Comparison of ENCODE assay signal across 10 mouse cellular contexts in genomic region chr3:96254683-96255355, GRCm38 (mm10). TPM values are rescaled to one million over a fixed set of nuclear protein-coding genes. Genes with fewer than 3 reads are reported as not detected.
DNase-seq lines count a peak whose midpoint lies in the region; ATAC-seq lines count a peak whose summit lies in the region.
"Had no signal": no experiment of that assay in that cellular context is flagged by ENCODE, and none has a peak within 500 bp of the region (broad histone marks: within the 10 kb centered on the region; RNA-seq: fewer than 3 reads in every experiment).

No protein-coding gene starts in this region.

- H3K4me1 ChIP-seq in kidney, embryonic 14.5 days (ENCODE audit: control insufficient read depth, insufficient read depth, low read length), result no peaks in the 10 kb centered on the region
- H3K4me1 ChIP-seq in embryonic facial prominence, embryonic 11.5 days (ENCODE audit: control insufficient read depth, insufficient read depth, low read length), result no peaks in the 10 kb centered on the region
- H3K4me1 ChIP-seq in liver, embryonic 16.5 days (ENCODE audit: control insufficient read depth, low read depth, low read length), result peaks cover 39% of the 10 kb centered on the region

- peak overlapping the region; percentile 28; the same call in 1 of the 2 replicates for H3K9ac ChIP-seq in kidney, embryonic 14.5 days (ENCODE audit: low read depth, low read length)
- no peak overlapping the region for H3K9ac ChIP-seq in embryonic facial prominence, embryonic 11.5 days (replicated peaks; ENCODE audit: low read length)
- peak overlapping the region; percentile 59 for H3K9ac ChIP-seq in liver, embryonic 16.5 days (ENCODE audit: low read depth, low read length)
- H3K9ac ChIP-seq: embryonic facial prominence, embryonic 15.5 days had no signal

- H3K27ac ChIP-seq in kidney, embryonic 14.5 days (ENCODE audit: low read depth, low read length), result no peak overlapping the region
- no peak overlapping the region for H3K27ac ChIP-seq in embryonic facial prominence, embryonic 11.5 days (replicated peaks; ENCODE audit: low read depth, low read length)
- peak overlapping the region; percentile 83 for H3K27ac ChIP-seq in liver, embryonic 16.5 days (ENCODE audit: low read length)
- H3K27ac ChIP-seq: embryonic facial prominence, embryonic 15.5 days had no signal

- no peaks in the 10 kb centered on the region for H3K9me3 ChIP-seq in kidney, embryonic 14.5 days (ENCODE audit: control insufficient read depth, low read length)
- no peaks in the 10 kb centered on the region for H3K9me3 ChIP-seq in embryonic facial prominence, embryonic 11.5 days (replicated peaks; ENCODE audit: control insufficient read depth, low read length)
- H3K9me3 ChIP-seq in liver, embryonic 16.5 days (replicated peaks; ENCODE audit: control insufficient read depth, low read length), result no peaks in the 10 kb centered on the region
- H3K9me3 ChIP-seq: embryonic facial prominence, embryonic 15.5 days had no signal

- no peak for DNase-seq in kidney, adult 9 months
- DNase-seq in R1 (ENCODE audit: low read depth, low spot score), result peak; percentile 79
- peak; percentile 49 for DNase-seq in embryonic facial prominence, embryonic 11.5 days (ENCODE audit: low spot score)
- DNase-seq in adrenal gland, postnatal 14 days, result no peak
- no peak for DNase-seq in layer of hippocampus, postnatal 36 days
- DNase-seq: kidney, adult 11 months had no signal

- no peak overlapping the region for H3K4me3 ChIP-seq in kidney, embryonic 14.5 days (ENCODE audit: low read length)
- H3K4me3 ChIP-seq in embryonic facial prominence, embryonic 11.5 days (ENCODE audit: low read depth, low read length), result no peak overlapping the region
- H3K4me3 ChIP-seq in liver, embryonic 16.5 days (ENCODE audit: low read depth, low read length), result peak overlapping the region; percentile 21
- H3K4me3 ChIP-seq: embryonic facial prominence, embryonic 15.5 days had no signal

- no peaks in the 10 kb centered on the region for H3K36me3 ChIP-seq in kidney, embryonic 14.5 days (ENCODE audit: control insufficient read depth, insufficient read depth, low read length)
- no peaks in the 10 kb centered on the region for H3K36me3 ChIP-seq in embryonic facial prominence, embryonic 11.5 days (replicated peaks; ENCODE audit: control insufficient read depth, insufficient read depth, low read depth, low read length)
- H3K36me3 ChIP-seq in liver, embryonic 16.5 days (ENCODE audit: control insufficient read depth, insufficient read depth), result no peaks in the 10 kb centered on the region
- H3K36me3 ChIP-seq: embryonic facial prominence, embryonic 15.5 days had no signal

- H3K27me3 ChIP-seq in kidney, embryonic 14.5 days (ENCODE audit: control insufficient read depth, insufficient read depth, low read length), result no peaks in the 10 kb centered on the region
- no peaks in the 10 kb centered on the region for H3K27me3 ChIP-seq in embryonic facial prominence, embryonic 11.5 days (ENCODE audit: control insufficient read depth, insufficient read depth, low read length)
- H3K27me3 ChIP-seq in liver, embryonic 16.5 days (ENCODE audit: control insufficient read depth, insufficient read depth, low read depth, low read length), result no peaks in the 10 kb centered on the region
- H3K27me3 ChIP-seq: embryonic facial prominence, embryonic 15.5 days had no signal

- no peak overlapping the region; the same call in 1 of the 2 replicates for H3K4me2 ChIP-seq in kidney, embryonic 14.5 days (replicated peaks; ENCODE audit: low read depth, low read length)
- no peak overlapping the region for H3K4me2 ChIP-seq in embryonic facial prominence, embryonic 11.5 days (ENCODE audit: low read depth, low read length)
- peak overlapping the region; percentile 56 for H3K4me2 ChIP-seq in liver, embryonic 16.5 days (ENCODE audit: low read depth, low read length)
- H3K4me2 ChIP-seq: embryonic facial prominence, embryonic 15.5 days had no signal

- 0 out of 2 replicates have a peak, but pooled peaks have one; percentile 26 for ATAC-seq in kidney, embryonic 14.5 days (ENCODE audit: low FRiP score, low TSS enrichment)
- no peak for ATAC-seq in embryonic facial prominence, embryonic 11.5 days (replicated peaks; ENCODE audit: insufficient number of reproducible peaks, low FRiP score, low TSS enrichment, low read depth)
- peak; percentile 91 for ATAC-seq in liver, embryonic 16.5 days (ENCODE audit: low read depth)
- ATAC-seq: lung, postnatal 0 days had no signal

- 53% methylated on average over 10 of the region's 10 CpGs for WGBS in kidney, embryonic 14.5 days
- 55% methylated on average over 10 of the region's 10 CpGs for WGBS in embryonic facial prominence, embryonic 11.5 days
- 25% methylated on average over 10 of the region's 10 CpGs for WGBS in liver, embryonic 16.5 days (ENCODE audit: insufficient replicate concordance)

RNA-seq across cellular contexts. Expression of gene Hist2h4, which starts 8.3 kb away (rescaled TPM):
- 8.9 and 10.8 TPM in 2 replicates for polyA plus RNA-seq in kidney, embryonic 14.5 days (2014; fragmentation: Nextera tagmentation; extraction: Ambion mirVana)
- polyA plus RNA-seq in embryonic facial prominence, embryonic 11.5 days (2014; fragmentation: Nextera tagmentation; extraction: Ambion mirVana), result 4.4 TPM in 2 replicates
- polyA plus RNA-seq in liver, embryonic 16.5 days (2015; fragmentation: Nextera tagmentation; extraction: Ambion mirVana), result 26.6 and 34.9 TPM in 2 replicates
- total RNA-seq in adrenal gland, postnatal 14 days (2021), result 54.1 and 56.9 TPM in 2 replicates
- 10 to 100 TPM; 27.7 to 30.4 TPM for total RNA-seq in layer of hippocampus, postnatal 36 days (2021)

RNA-seq across cellular contexts. Expression of gene Hist2h3c1, which starts 8.3 kb away (rescaled TPM):
- 0.91 and 2.4 TPM in 2 replicates for polyA plus RNA-seq in kidney, embryonic 14.5 days (2014; fragmentation: Nextera tagmentation; extraction: Ambion mirVana)
- polyA plus RNA-seq in embryonic facial prominence, embryonic 11.5 days (2014; fragmentation: Nextera tagmentation; extraction: Ambion mirVana), result 0.50 and 1.8 TPM in 2 replicates
- polyA plus RNA-seq in liver, embryonic 16.5 days (2015; fragmentation: Nextera tagmentation; extraction: Ambion mirVana), result 4.3 and 4.9 TPM in 2 replicates
- 3.1 and 3.8 TPM in 2 replicates for total RNA-seq in adrenal gland, postnatal 14 days (2021)
- total RNA-seq in layer of hippocampus, postnatal 36 days (2021), result not detected
- polyA plus RNA-seq: lung, postnatal 0 days had no signal

RNA-seq across cellular contexts. Expression of gene Hist2h2aa1, which starts 9.5 kb away (rescaled TPM):
- 18.3 and 20.3 TPM in 2 replicates for polyA plus RNA-seq in kidney, embryonic 14.5 days (2014; fragmentation: Nextera tagmentation; extraction: Ambion mirVana)
- 7.0 and 15.3 TPM in 2 replicates for polyA plus RNA-seq in embryonic facial prominence, embryonic 11.5 days (2014; fragmentation: Nextera tagmentation; extraction: Ambion mirVana)
- 34.7 and 39.6 TPM in 2 replicates for polyA plus RNA-seq in liver, embryonic 16.5 days (2015; fragmentation: Nextera tagmentation; extraction: Ambion mirVana)
- total RNA-seq in adrenal gland, postnatal 14 days (2021), result 53.5 and 61.0 TPM in 2 replicates
- 10 to 100 TPM in 1 of 2 experiments, 1 to 10 TPM in 1; 3.1 to 11.1 TPM for total RNA-seq in layer of hippocampus, postnatal 36 days (2021)

RNA-seq across cellular contexts. Expression of gene Hist2h3b, which starts 13.6 kb away (rescaled TPM):
- 72.6 and 85.9 TPM in 2 replicates for polyA plus RNA-seq in kidney, embryonic 14.5 days (2014; fragmentation: Nextera tagmentation; extraction: Ambion mirVana)
- polyA plus RNA-seq in embryonic facial prominence, embryonic 11.5 days (2014; fragmentation: Nextera tagmentation; extraction: Ambion mirVana), result 79.1 and 90.2 TPM in 2 replicates
- 78.4 and 87.8 TPM in 2 replicates for polyA plus RNA-seq in liver, embryonic 16.5 days (2015; fragmentation: Nextera tagmentation; extraction: Ambion mirVana)
- total RNA-seq in adrenal gland, postnatal 14 days (2021), result 357 and 406 TPM in 2 replicates
- total RNA-seq in layer of hippocampus, postnatal 36 days (2021), result 10 to 100 TPM; 42.9 to 45.4 TPM

RNA-seq across cellular contexts. Expression of gene Hist2h2bb, which starts 14.7 kb away (rescaled TPM):
- 21.8 and 45.2 TPM in 2 replicates for polyA plus RNA-seq in kidney, embryonic 14.5 days (2014; fragmentation: Nextera tagmentation; extraction: Ambion mirVana)
- polyA plus RNA-seq in embryonic facial prominence, embryonic 11.5 days (2014; fragmentation: Nextera tagmentation; extraction: Ambion mirVana), result 18.6 and 25.6 TPM in 2 replicates
- polyA plus RNA-seq in liver, embryonic 16.5 days (2015; fragmentation: Nextera tagmentation; extraction: Ambion mirVana), result 17.9 and 25.9 TPM in 2 replicates
- total RNA-seq in adrenal gland, postnatal 14 days (2021), result 370 and 432 TPM in 2 replicates
- total RNA-seq in layer of hippocampus, postnatal 36 days (2021), result 100 to 1,000 TPM; 120 TPM

Comparison
In these comparisons a context has a peak if more than half of its experiments do, and no peak if none do; other contexts are left out.
1. DNase-seq: peak in R1 (single experiment) and embryonic facial prominence, embryonic 11.5 days (single experiment); none in kidney, adult 9 months (single experiment), adrenal gland, postnatal 14 days (single experiment) and layer of hippocampus, postnatal 36 days (0 of 2).